Mouse (Mus musculus): ENCODE results near the gene Ttll7. TPM values are rescaled to one million over a fixed set of nuclear protein-coding genes. Genes with fewer than 3 reads are reported as not detected.

Gene Ttll7
- polyA plus RNA-seq, 1 experiment from 2014 or later, result 5.5 TPM

- Histone ChIP-seq H3K4me3 (ENCODE audit: low read depth, low read length) (no peak overlapping the region), H3K4me2 (ENCODE audit: low read depth, low read length, severe bottlenecking) (no peak overlapping the region), H3K9me3 (ENCODE audit: control insufficient read depth, low read length) (no peaks in the 10 kb centered on the region), H3K4me1 (replicated peaks; ENCODE audit: control insufficient read depth, insufficient read depth, low read length) (no peaks in the 10 kb centered on the region; the same call in 1 of the 2 replicates), H3K27me3 (ENCODE audit: control insufficient read depth, insufficient read depth, low read length) (no peaks in the 10 kb centered on the region), H3K9ac (ENCODE audit: low read length) (no peak overlapping the region), H3K27ac (ENCODE audit: low read depth, low read length) (no peak overlapping the region), H3K36me3 (ENCODE audit: control insufficient read depth, insufficient read depth, low read length) (no peaks in the 10 kb centered on the region)
- 87% methylated on average over 8 of the region's 8 CpGs for WGBS
- DNase-seq (ENCODE audit: low spot score), result no peak
- no peak for ATAC-seq (replicated peaks; ENCODE audit: low FRiP score)
Measured at GRCm38 (mm10) chr3:146896581-146896980, 44.4 kb downstream of the Ttll7 start.

- ATAC-seq (replicated peaks; ENCODE audit: low FRiP score) (no peak), DNase-seq (ENCODE audit: low spot score) (no peak)
- Histone ChIP-seq H3K36me3 (ENCODE audit: control insufficient read depth, insufficient read depth, low read length) (no peaks in the 10 kb centered on the region), H3K27me3 (ENCODE audit: control insufficient read depth, insufficient read depth, low read length) (no peaks in the 10 kb centered on the region), H3K4me3 (ENCODE audit: low read depth, low read length) (no peak overlapping the region), H3K27ac (ENCODE audit: low read depth, low read length) (no peak overlapping the region), H3K9ac (ENCODE audit: low read length) (no peak overlapping the region), H3K4me1 (replicated peaks; ENCODE audit: control insufficient read depth, insufficient read depth, low read length) (no peaks in the 10 kb centered on the region), H3K9me3 (ENCODE audit: control insufficient read depth, low read length) (no peaks in the 10 kb centered on the region), H3K4me2 (ENCODE audit: low read depth, low read length, severe bottlenecking) (no peak overlapping the region)
- 86% methylated on average over 3 of the region's 3 CpGs for WGBS
Measured at GRCm38 (mm10) chr3:146900094-146900493, 47.9 kb downstream of the Ttll7 start.

- H3K9me3 ChIP-seq (ENCODE audit: control insufficient read depth, low read length), result no peaks in the 10 kb centered on the region
- 62% methylated on average over 4 of the region's 4 CpGs for WGBS
- no peak for DNase-seq (ENCODE audit: low spot score)
Measured at GRCm38 (mm10) chr3:146901729-146902128, 49.6 kb downstream of the Ttll7 start.

DNA sequence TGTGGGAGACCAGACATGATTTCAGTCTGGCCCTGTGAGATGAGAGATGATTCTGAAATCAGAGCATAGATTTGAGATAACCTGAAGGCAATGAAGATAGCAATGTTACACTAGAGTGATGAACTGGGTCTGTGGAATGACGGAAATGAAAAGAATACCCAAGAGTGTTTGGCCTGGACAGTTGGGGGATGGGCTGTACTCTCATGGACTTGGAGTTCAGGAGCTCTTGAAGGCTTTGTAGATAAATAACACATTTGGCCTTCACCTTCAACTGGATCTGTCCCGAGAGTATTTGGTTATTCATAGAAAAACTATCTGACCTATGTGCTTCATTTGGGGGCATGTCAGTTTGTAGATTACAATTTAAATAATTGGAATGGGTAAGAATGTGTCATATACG is 53.4 kb downstream of the Ttll7 start:
- Histone ChIP-seq H3K27me3 (ENCODE audit: control insufficient read depth, insufficient read depth, low read length) (no peaks in the 10 kb centered on the region), H3K36me3 (ENCODE audit: control insufficient read depth, insufficient read depth, low read length) (no peaks in the 10 kb centered on the region), H3K4me3 (ENCODE audit: low read depth, low read length) (no peak overlapping the region), H3K27ac (ENCODE audit: low read depth, low read length) (no peak overlapping the region), H3K9ac (ENCODE audit: low read length) (no peak overlapping the region), H3K4me2 (ENCODE audit: low read depth, low read length, severe bottlenecking) (no peak overlapping the region), H3K4me1 (replicated peaks; ENCODE audit: control insufficient read depth, insufficient read depth, low read length) (no peaks in the 10 kb centered on the region), H3K9me3 (ENCODE audit: control insufficient read depth, low read length) (no peaks in the 10 kb centered on the region)
- no peak for ATAC-seq (replicated peaks; ENCODE audit: low FRiP score)
- 89% methylated on average over 3 of the region's 3 CpGs for WGBS
- no peak for DNase-seq (ENCODE audit: low spot score)

More at GRCm38 (mm10) chr3:146901729-146902128, 49.6 kb downstream of the Ttll7 start:
- H3K27me3 ChIP-seq (ENCODE audit: control insufficient read depth, insufficient read depth, low read length), result no peaks in the 10 kb centered on the region
- no peaks in the 10 kb centered on the region for H3K36me3 ChIP-seq (ENCODE audit: control insufficient read depth, insufficient read depth, low read length)
- H3K27ac ChIP-seq (ENCODE audit: low read depth, low read length), result no peak overlapping the region
- ATAC-seq (replicated peaks; ENCODE audit: low FRiP score), result no peak
- no peak overlapping the region for H3K4me2 ChIP-seq (ENCODE audit: low read depth, low read length, severe bottlenecking)
- H3K4me3 ChIP-seq (ENCODE audit: low read depth, low read length), result no peak overlapping the region
- no peak overlapping the region for H3K9ac ChIP-seq (ENCODE audit: low read length)
- no peaks in the 10 kb centered on the region for H3K4me1 ChIP-seq (replicated peaks; ENCODE audit: control insufficient read depth, insufficient read depth, low read length)

- H3K9me3 ChIP-seq (ENCODE audit: control insufficient read depth, low read length), result no peaks in the 10 kb centered on the region
- no peak overlapping the region for H3K27ac ChIP-seq (ENCODE audit: low read depth, low read length)
- 81% methylated on average over 5 of the region's 5 CpGs for WGBS
- H3K4me1 ChIP-seq (replicated peaks; ENCODE audit: control insufficient read depth, insufficient read depth, low read length), result no peaks in the 10 kb centered on the region
- no peak overlapping the region for H3K4me3 ChIP-seq (ENCODE audit: low read depth, low read length)
- H3K4me2 ChIP-seq (ENCODE audit: low read depth, low read length, severe bottlenecking), result no peak overlapping the region
- ATAC-seq (replicated peaks; ENCODE audit: low FRiP score) (no peak), DNase-seq (ENCODE audit: low spot score) (no peak)
- no peaks in the 10 kb centered on the region for H3K36me3 ChIP-seq (ENCODE audit: control insufficient read depth, insufficient read depth, low read length)
- H3K27me3 ChIP-seq (ENCODE audit: control insufficient read depth, insufficient read depth, low read length), result no peaks in the 10 kb centered on the region
- H3K9ac ChIP-seq (ENCODE audit: low read length), result no peak overlapping the region
Measured at GRCm38 (mm10) chr3:146908922-146909321, 56.8 kb downstream of the Ttll7 start.

GRCm38 (mm10) chr3:146913107-146913506 is 60.9 kb downstream of the Ttll7 start:
- Histone ChIP-seq H3K4me2 (ENCODE audit: low read depth, low read length, severe bottlenecking) (no peak overlapping the region), H3K9me3 (ENCODE audit: control insufficient read depth, low read length) (no peaks in the 10 kb centered on the region), H3K36me3 (ENCODE audit: control insufficient read depth, insufficient read depth, low read length) (no peaks in the 10 kb centered on the region), H3K9ac (ENCODE audit: low read length) (no peak overlapping the region), H3K4me1 (replicated peaks; ENCODE audit: control insufficient read depth, insufficient read depth, low read length) (no peaks in the 10 kb centered on the region), H3K27me3 (ENCODE audit: control insufficient read depth, insufficient read depth, low read length) (no peaks in the 10 kb centered on the region), H3K27ac (ENCODE audit: low read depth, low read length) (no peak overlapping the region), H3K4me3 (ENCODE audit: low read depth, low read length) (no peak overlapping the region)
- 92% methylated on average over 12 of the region's 12 CpGs for WGBS
- DNase-seq (ENCODE audit: low spot score), result no peak
- no peak for ATAC-seq (replicated peaks; ENCODE audit: low FRiP score)

- peak; percentile 88 for DNase-seq (ENCODE audit: low spot score)
- peak; percentile 63; the same call in 1 of the 2 replicates for ATAC-seq (replicated peaks; ENCODE audit: low FRiP score)
- Histone ChIP-seq H3K4me3 (ENCODE audit: low read depth, low read length) (no peak overlapping the region), H3K4me1 (replicated peaks; ENCODE audit: control insufficient read depth, insufficient read depth, low read length) (no peaks in the 10 kb centered on the region), H3K9me3 (ENCODE audit: control insufficient read depth, low read length) (no peaks in the 10 kb centered on the region), H3K36me3 (ENCODE audit: control insufficient read depth, insufficient read depth, low read length) (no peaks in the 10 kb centered on the region), H3K9ac (ENCODE audit: low read length) (no peak overlapping the region), H3K27me3 (ENCODE audit: control insufficient read depth, insufficient read depth, low read length) (no peaks in the 10 kb centered on the region), H3K4me2 (ENCODE audit: low read depth, low read length, severe bottlenecking) (no peak overlapping the region), H3K27ac (ENCODE audit: low read depth, low read length) (no peak overlapping the region)
- 16% methylated on average over 12 of the region's 12 CpGs for WGBS
Measured at GRCm38 (mm10) chr3:146914798-146915197, 62.6 kb downstream of the Ttll7 start.

GRCm38 (mm10) chr3:146917891-146918290 is 65.7 kb downstream of the Ttll7 start:
- no peak for ATAC-seq (replicated peaks; ENCODE audit: low FRiP score)
- H3K27ac ChIP-seq (ENCODE audit: low read depth, low read length), result no peak overlapping the region
- WGBS, result 81% methylated on average over 8 of the region's 8 CpGs

GRCm38 (mm10) chr3:146918323-146918722 is 66.2 kb downstream of the Ttll7 start:
- H3K9me3 ChIP-seq (ENCODE audit: control insufficient read depth, low read length), result no peaks in the 10 kb centered on the region
- no peak overlapping the region for H3K9ac ChIP-seq (ENCODE audit: low read length)
- H3K4me2 ChIP-seq (ENCODE audit: low read depth, low read length, severe bottlenecking), result no peak overlapping the region
- H3K4me1 ChIP-seq (replicated peaks; ENCODE audit: control insufficient read depth, insufficient read depth, low read length), result no peaks in the 10 kb centered on the region
- H3K27ac ChIP-seq (ENCODE audit: low read depth, low read length), result no peak overlapping the region
- H3K36me3 ChIP-seq (ENCODE audit: control insufficient read depth, insufficient read depth, low read length), result no peaks in the 10 kb centered on the region
- 85% methylated on average over 11 of the region's 11 CpGs for WGBS
- no peak overlapping the region for H3K4me3 ChIP-seq (ENCODE audit: low read depth, low read length)
- DNase-seq (ENCODE audit: low spot score) (no peak), ATAC-seq (replicated peaks; ENCODE audit: low FRiP score) (no peak)
- no peaks in the 10 kb centered on the region for H3K27me3 ChIP-seq (ENCODE audit: control insufficient read depth, insufficient read depth, low read length)

More at GRCm38 (mm10) chr3:146917891-146918290, 65.7 kb downstream of the Ttll7 start:
- Histone ChIP-seq H3K9me3 (ENCODE audit: control insufficient read depth, low read length) (no peaks in the 10 kb centered on the region), H3K4me3 (ENCODE audit: low read depth, low read length) (no peak overlapping the region), H3K9ac (ENCODE audit: low read length) (no peak overlapping the region), H3K36me3 (ENCODE audit: control insufficient read depth, insufficient read depth, low read length) (no peaks in the 10 kb centered on the region), H3K27me3 (ENCODE audit: control insufficient read depth, insufficient read depth, low read length) (no peaks in the 10 kb centered on the region), H3K4me2 (ENCODE audit: low read depth, low read length, severe bottlenecking) (no peak overlapping the region), H3K4me1 (replicated peaks; ENCODE audit: control insufficient read depth, insufficient read depth, low read length) (no peaks in the 10 kb centered on the region)
- no peak for DNase-seq (ENCODE audit: low spot score)
